Mouse (Mus musculus): ENCODE results near the gene Pxn. TPM values are rescaled to one million over a fixed set of nuclear protein-coding genes. Genes with fewer than 3 reads are reported as not detected.

Gene Pxn
- polyA plus RNA-seq (2015; fragmentation: Nextera tagmentation; extraction: Ambion mirVana): 51.7 and 56.1 TPM in 2 replicates

- Histone ChIP-seq H3K4me3 (replicated peaks) (peak within 1 kb of the TSS; percentile 96), H3K9me3 (replicated peaks) (no peaks in the 10 kb centered on the region), H3K9ac (peak within 1 kb of the TSS; percentile 93), H3K36me3 (no peaks in the 10 kb centered on the region), H3K27me3 (no peaks in the 10 kb centered on the region), H3K27ac (peak within 1 kb of the TSS; percentile 89), H3K4me2 (peak within 1 kb of the TSS; percentile 83), H3K4me1 (peaks cover 41% of the 10 kb centered on the region)
- peak; percentile 76 for ATAC-seq (replicated peaks; ENCODE audit: low FRiP score)
- WGBS: under 1% methylated on average over 62 of the region's 74 CpGs
Measured at GRCm38 (mm10) chr5:115506454-115507201, at the start of gene Pxn. TSS of gene Pxn (plus strand) at chr5:115506676.

GRCm38 (mm10) chr5:115458918-115459317, 47.6 kb upstream of the Pxn start:
- Histone ChIP-seq H3K9ac (no peak overlapping the region), H3K4me1 (peaks cover 11% of the 10 kb centered on the region), H3K4me2 (no peak overlapping the region), H3K36me3 (0 out of 2 replicates have a peak, but pooled peaks cover 5% of the 10 kb centered on the region), H3K27me3 (no peaks in the 10 kb centered on the region), H3K9me3 (replicated peaks) (no peaks in the 10 kb centered on the region), H3K4me3 (replicated peaks) (no peak overlapping the region), H3K27ac (no peak overlapping the region)
- WGBS: 69% methylated on average over 13 of the region's 13 CpGs
- ATAC-seq (replicated peaks; ENCODE audit: low FRiP score): no peak

GRCm38 (mm10) chr5:115464408-115465115, 41.9 kb upstream of the Pxn start:
- Histone ChIP-seq H3K9ac (no peak overlapping the region), H3K27ac (no peak overlapping the region), H3K4me2 (no peak overlapping the region), H3K4me3 (replicated peaks) (no peak overlapping the region), H3K27me3 (no peaks in the 10 kb centered on the region), H3K36me3 (no peaks in the 10 kb centered on the region), H3K4me1 (no peaks in the 10 kb centered on the region), H3K9me3 (replicated peaks) (no peaks in the 10 kb centered on the region)
- WGBS: 79% methylated on average over 18 of the region's 18 CpGs
- ATAC-seq (replicated peaks; ENCODE audit: low FRiP score): no peak

GRCm38 (mm10) chr5:115465642-115466420, 40.6 kb upstream of the Pxn start, which contains the start of gene Pla2g1b:
TSS of gene Pla2g1b (plus strand) at chr5:115466262.
- Histone ChIP-seq H3K4me1 (peaks cover 4% of the 10 kb centered on the region), H3K4me3 (replicated peaks) (no peak within 1 kb of the TSS), H3K27ac (no peak within 1 kb of the TSS), H3K27me3 (no peaks in the 10 kb centered on the region), H3K36me3 (no peaks in the 10 kb centered on the region), H3K9me3 (replicated peaks) (no peaks in the 10 kb centered on the region), H3K9ac (no peak within 1 kb of the TSS), H3K4me2 (no peak within 1 kb of the TSS)
- ATAC-seq (replicated peaks; ENCODE audit: low FRiP score): no peak
- WGBS: 45% methylated on average over 9 of the region's 9 CpGs

GRCm38 (mm10) chr5:115469791-115470190, 36.7 kb upstream of the Pxn start:
- no peaks in the 10 kb centered on the region for H3K27me3 ChIP-seq
- no peak overlapping the region for H3K4me3 ChIP-seq (replicated peaks)
- no peaks in the 10 kb centered on the region for H3K36me3 ChIP-seq
- peaks cover 7% of the 10 kb centered on the region for H3K4me1 ChIP-seq
- H3K4me2 ChIP-seq: no peak overlapping the region
- WGBS: 50% methylated on average over 6 of the region's 6 CpGs
- no peak overlapping the region for H3K9ac ChIP-seq
- H3K27ac ChIP-seq: 0 out of 2 replicates have a peak overlapping the region, but pooled peaks have one; percentile 11
- no peak; the same call in 1 of the 2 replicates for ATAC-seq (replicated peaks; ENCODE audit: low FRiP score)
- no peaks in the 10 kb centered on the region for H3K9me3 ChIP-seq (replicated peaks)

DNA sequence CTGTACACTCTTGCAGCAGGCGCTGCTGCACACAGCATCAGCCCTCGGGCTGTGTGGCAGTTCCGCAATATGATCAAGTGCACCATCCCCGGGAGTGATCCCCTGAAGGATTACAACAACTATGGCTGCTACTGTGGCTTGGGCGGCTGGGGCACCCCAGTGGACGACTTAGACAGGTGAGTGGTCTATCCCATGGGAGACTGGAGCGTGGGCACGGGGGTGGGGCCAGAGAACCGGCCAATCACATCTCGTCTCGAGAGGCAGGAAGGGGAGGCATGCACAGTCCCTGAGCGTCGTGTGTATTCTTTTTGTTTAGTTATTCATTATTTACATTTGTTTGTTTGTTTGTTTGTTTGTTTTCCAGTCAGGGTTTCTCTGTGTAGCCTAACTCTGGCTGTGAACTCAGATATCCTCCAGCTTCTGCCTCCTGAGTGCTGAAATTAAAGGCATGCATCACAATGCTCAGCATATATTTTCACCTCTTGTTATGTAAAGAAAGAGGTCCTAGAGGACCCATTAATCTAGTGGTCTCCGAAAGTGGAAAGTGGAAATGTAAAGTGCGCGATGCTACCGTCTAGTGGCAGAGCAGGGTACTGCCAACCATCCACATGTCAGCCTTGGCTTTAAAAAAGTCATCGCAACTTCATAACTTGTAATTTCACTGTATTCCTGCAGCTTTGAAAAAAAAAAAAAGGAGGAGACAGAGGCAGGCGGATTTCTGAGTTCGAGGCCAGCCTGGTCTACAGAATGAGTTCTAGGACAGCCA, 35.5 kb upstream of the Pxn start:
- 32% methylated on average over 20 of the region's 20 CpGs for WGBS
- H3K36me3 ChIP-seq: no peaks in the 10 kb centered on the region
- no peak overlapping the region for H3K9ac ChIP-seq
- H3K27me3 ChIP-seq: no peaks in the 10 kb centered on the region
- no peak for ATAC-seq (replicated peaks; ENCODE audit: low FRiP score)
- H3K4me1 ChIP-seq: peaks cover 14% of the 10 kb centered on the region
- H3K9me3 ChIP-seq (replicated peaks): no peaks in the 10 kb centered on the region
- H3K27ac ChIP-seq: no peak overlapping the region
- H3K4me3 ChIP-seq (replicated peaks): no peak overlapping the region
- H3K4me2 ChIP-seq: peak overlapping the region; percentile 33

DNA sequence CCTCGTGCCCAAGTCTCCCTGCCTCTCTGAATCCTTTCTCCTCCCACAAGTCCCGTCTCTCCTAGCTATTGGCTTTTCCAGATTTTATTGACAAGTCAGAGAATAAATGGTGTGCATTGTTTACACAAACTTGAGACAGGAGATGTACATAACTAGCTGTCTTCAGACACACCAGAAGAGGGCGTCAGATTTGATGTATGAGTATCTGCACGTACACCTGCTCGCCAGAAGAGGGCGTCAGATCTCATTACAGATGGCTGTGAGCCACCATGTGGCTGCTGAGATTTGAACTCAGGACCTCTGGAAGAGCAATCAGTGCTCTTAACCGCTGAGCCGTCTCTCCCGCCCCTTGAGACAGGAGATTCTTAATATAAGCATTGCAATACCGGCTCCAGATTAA, 33.3 kb upstream of the Pxn start:
- H3K4me2 ChIP-seq: no peak overlapping the region
- H3K4me1 ChIP-seq: peaks cover 19% of the 10 kb centered on the region
- no peak for ATAC-seq (replicated peaks; ENCODE audit: low FRiP score)
- no peaks in the 10 kb centered on the region for H3K9me3 ChIP-seq (replicated peaks)
- no peaks in the 10 kb centered on the region for H3K27me3 ChIP-seq
- no peak overlapping the region for H3K9ac ChIP-seq
- no peak overlapping the region for H3K27ac ChIP-seq
- WGBS: 74% methylated on average over 10 of the region's 10 CpGs
- H3K36me3 ChIP-seq: peaks cover 8% of the 10 kb centered on the region; the same call in 1 of the 2 replicates
- no peak overlapping the region for H3K4me3 ChIP-seq (replicated peaks)

- peaks cover 9% of the 10 kb centered on the region; the same call in 1 of the 2 replicates for H3K36me3 ChIP-seq
- 56% methylated on average over 22 of the region's 22 CpGs for WGBS
- peaks cover 19% of the 10 kb centered on the region for H3K4me1 ChIP-seq
- no peaks in the 10 kb centered on the region for H3K27me3 ChIP-seq
- no peak for ATAC-seq (replicated peaks; ENCODE audit: low FRiP score)
- H3K9me3 ChIP-seq (replicated peaks): no peaks in the 10 kb centered on the region
- H3K27ac ChIP-seq: no peak overlapping the region
- peak overlapping the region; percentile 12; the same call in 1 of the 2 replicates for H3K4me2 ChIP-seq
- no peak overlapping the region for H3K4me3 ChIP-seq (replicated peaks)
- H3K9ac ChIP-seq: no peak overlapping the region
Measured at GRCm38 (mm10) chr5:115474174-115474828, 32.2 kb upstream of the Pxn start.

GRCm38 (mm10) chr5:115475337-115476106, 31.0 kb upstream of the Pxn start:
- peak; percentile 84 for ATAC-seq (replicated peaks; ENCODE audit: low FRiP score)
- Histone ChIP-seq H3K36me3 (peaks cover 13% of the 10 kb centered on the region; the same call in 1 of the 2 replicates), H3K4me3 (replicated peaks) (peak overlapping the region; percentile 43), H3K27ac (peak overlapping the region; percentile 59), H3K27me3 (no peaks in the 10 kb centered on the region), H3K4me2 (peak overlapping the region; percentile 63), H3K9ac (peak overlapping the region; percentile 41; the same call in 1 of the 2 replicates), H3K4me1 (peaks cover 24% of the 10 kb centered on the region), H3K9me3 (replicated peaks) (no peaks in the 10 kb centered on the region)
- 16% methylated on average over 22 of the region's 22 CpGs for WGBS

- Histone ChIP-seq H3K4me2 (peak overlapping the region; percentile 63), H3K4me1 (peaks cover 19% of the 10 kb centered on the region), H3K27me3 (no peaks in the 10 kb centered on the region), H3K27ac (peak overlapping the region; percentile 59), H3K9ac (no peak overlapping the region), H3K4me3 (replicated peaks) (peak overlapping the region; percentile 43), H3K9me3 (replicated peaks) (no peaks in the 10 kb centered on the region), H3K36me3 (peaks cover 13% of the 10 kb centered on the region; the same call in 1 of the 2 replicates)
- 31% methylated on average over 12 of the region's 12 CpGs for WGBS
- ATAC-seq (replicated peaks; ENCODE audit: low FRiP score): peak; percentile 63
Measured at GRCm38 (mm10) chr5:115476107-115476727, 30.3 kb upstream of the Pxn start.
